Mouse (Mus musculus) intestine, embryonic 14.5 days (tissue): ENCODE data around the gene Dppa5a. TPM values are rescaled to one million over a fixed set of nuclear protein-coding genes. Genes with fewer than 3 reads are reported as not detected.
"Not testable (repeated sequence)": the region's sequence is repeated elsewhere in the genome, so short reads cannot be mapped to it uniquely, and the experiment has no call there.

ENCODE experiments used
- ATAC-seq: fragments of 200-750 bp; cut with Nextera tagmentation; replicated peaks from 2 replicates; pipeline ENCODE4 v1.8.0; 2017; ENCODE audit warnings: low read depth, moderate number of reproducible peaks, moderate TSS enrichment, moderate library complexity; ENCODE audit not compliant: low FRiP score, low TSS enrichment
- DNase-seq: peaks from one replicate; pipeline ENCODE4 v3.0.0-alpha.2; 2018; ENCODE audit warnings: low spot score
- H3K27ac ChIP-seq: fragments of 300-500 bp; sonication (generic); 2 replicates; pipeline ENCODE4 v1.5.1; 2014; ENCODE audit warnings: low read depth, mild to moderate bottlenecking, control low read depth
- H3K27me3 ChIP-seq: fragments of 300-500 bp; sonication (generic); replicated peaks from 2 replicates; pipeline ENCODE4 v1.6.1; 2014; ENCODE audit warnings: low read length, control low read depth; ENCODE audit not compliant: control insufficient read depth, insufficient read depth
- H3K36me3 ChIP-seq: fragments of 300-500 bp; sonication (generic); 2 replicates; pipeline ENCODE4 v1.6.1; 2014; ENCODE audit warnings: low read length, control low read depth; ENCODE audit not compliant: control insufficient read depth, insufficient read depth
- H3K4me1 ChIP-seq: fragments of 300-500 bp; sonication (generic); replicated peaks from 2 replicates; pipeline ENCODE4 v1.6.1; 2014; ENCODE audit warnings: low read length, control low read depth, mixed read lengths; ENCODE audit not compliant: control insufficient read depth, insufficient read depth
- H3K4me2 ChIP-seq: fragments of 300-500 bp; sonication (generic); 2 replicates; pipeline ENCODE4 v1.6.1; 2014; ENCODE audit warnings: low read length
- H3K4me3 ChIP-seq: fragments of 300-500 bp; sonication (generic); 2 replicates; pipeline ENCODE4 v1.5.1; 2014; ENCODE audit warnings: low read depth, low read length, control low read depth, mixed read lengths
- H3K9ac ChIP-seq: fragments of 300-500 bp; sonication (generic); 2 replicates; pipeline ENCODE4 v1.6.1; 2014; ENCODE audit warnings: mild to moderate bottlenecking, low read length
- H3K9me3 ChIP-seq: fragments of 300-500 bp; sonication (generic); 2 replicates; pipeline ENCODE4 v1.6.1; 2016; ENCODE audit warnings: low read length, control low read depth; ENCODE audit not compliant: control insufficient read depth
- WGBS: fragments of 180-500 bp; shearing (Covaris S2); extraction: QIAGEN DNeasy Blood & Tissue Kit; methylation state at CpG from one replicate; pipeline ENCODE4 v1.1.7; 2014; 5-methylcytosine and 5-hydroxymethylcytosine counted together
- polyA plus RNA-seq: library from polyadenylated mRNA; unstranded; fragments of >200 nt; fragmentation: Nextera tagmentation; extraction: Ambion mirVana; gene quantifications from 2 replicates; pipeline ENCODE4 v1.2.1, GENCODE M21; 2014

Dppa5a gene
- polyA plus RNA-seq, 1 experiment from 2014 or later, result not detected

GRCm38 (mm10) chr9:78359750-78360483 is 8.1 kb downstream of the Dppa5a start:
- H3K9me3 ChIP-seq, result no peaks in the 10 kb centered on the region
- ATAC-seq, result no peak
- H3K4me2 ChIP-seq, result no peak overlapping the region
- H3K4me3 ChIP-seq, result no peak overlapping the region
- no peaks in the 10 kb centered on the region for H3K27me3 ChIP-seq
- 79% methylated on average over 6 of the region's 6 CpGs for WGBS
- H3K9ac ChIP-seq, result no peak overlapping the region
- no peak overlapping the region for H3K27ac ChIP-seq
- no peaks in the 10 kb centered on the region for H3K36me3 ChIP-seq
- DNase-seq, result no peak
- no peaks in the 10 kb centered on the region for H3K4me1 ChIP-seq

GRCm38 (mm10) chr9:78358053-78358452 is 9.9 kb downstream of the Dppa5a start:
- Histone ChIP-seq H3K4me2 (no peak overlapping the region), H3K9ac (no peak overlapping the region), H3K27ac (no peak overlapping the region), H3K27me3 (no peaks in the 10 kb centered on the region), H3K4me1 (no peaks in the 10 kb centered on the region), H3K36me3 (no peaks in the 10 kb centered on the region), H3K4me3 (no peak overlapping the region), H3K9me3 (no peaks in the 10 kb centered on the region)
- ATAC-seq (peak; percentile 66; the same call in 1 of the 2 replicates), DNase-seq (peak; percentile 74)
- 9% methylated on average over 9 of the region's 9 CpGs for WGBS

DNA sequence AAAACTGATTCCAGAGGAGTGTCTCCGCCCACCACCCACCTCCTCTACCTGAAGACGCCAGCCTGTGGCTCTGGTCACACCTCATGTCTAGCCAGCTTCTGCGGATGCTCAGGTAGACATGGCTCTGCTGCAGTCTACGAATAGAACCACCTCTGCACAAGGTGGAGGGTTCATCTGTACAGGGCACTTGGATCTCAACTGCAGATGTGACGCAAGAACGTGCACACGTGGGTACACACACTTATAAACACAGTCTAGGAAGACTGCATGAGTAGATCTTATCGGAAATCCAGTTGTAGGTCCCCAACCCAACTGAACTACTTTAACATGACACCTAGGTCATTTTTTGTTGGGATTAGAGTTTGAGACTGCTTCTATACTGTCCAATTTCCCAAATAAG is 12.4 kb downstream of the Dppa5a start, which contains the start of gene Gsta2:
Gene Gsta2, minus strand, starts transcription at position 178 of the 400 bp plus-strand sequence.
- H3K36me3 ChIP-seq, result no peaks in the 10 kb centered on the region
- no peak within 1 kb of the TSS for H3K27ac ChIP-seq
- no peak for DNase-seq
- no peaks in the 10 kb centered on the region for H3K9me3 ChIP-seq
- H3K4me1 ChIP-seq, result no peaks in the 10 kb centered on the region
- no peak for ATAC-seq
- H3K4me3 ChIP-seq, result no peak within 1 kb of the TSS
- no peak within 1 kb of the TSS for H3K9ac ChIP-seq
- 87% methylated on average over 8 of the region's 8 CpGs for WGBS
- no peaks in the 10 kb centered on the region for H3K27me3 ChIP-seq
- H3K4me2 ChIP-seq, result no peak within 1 kb of the TSS

DNA sequence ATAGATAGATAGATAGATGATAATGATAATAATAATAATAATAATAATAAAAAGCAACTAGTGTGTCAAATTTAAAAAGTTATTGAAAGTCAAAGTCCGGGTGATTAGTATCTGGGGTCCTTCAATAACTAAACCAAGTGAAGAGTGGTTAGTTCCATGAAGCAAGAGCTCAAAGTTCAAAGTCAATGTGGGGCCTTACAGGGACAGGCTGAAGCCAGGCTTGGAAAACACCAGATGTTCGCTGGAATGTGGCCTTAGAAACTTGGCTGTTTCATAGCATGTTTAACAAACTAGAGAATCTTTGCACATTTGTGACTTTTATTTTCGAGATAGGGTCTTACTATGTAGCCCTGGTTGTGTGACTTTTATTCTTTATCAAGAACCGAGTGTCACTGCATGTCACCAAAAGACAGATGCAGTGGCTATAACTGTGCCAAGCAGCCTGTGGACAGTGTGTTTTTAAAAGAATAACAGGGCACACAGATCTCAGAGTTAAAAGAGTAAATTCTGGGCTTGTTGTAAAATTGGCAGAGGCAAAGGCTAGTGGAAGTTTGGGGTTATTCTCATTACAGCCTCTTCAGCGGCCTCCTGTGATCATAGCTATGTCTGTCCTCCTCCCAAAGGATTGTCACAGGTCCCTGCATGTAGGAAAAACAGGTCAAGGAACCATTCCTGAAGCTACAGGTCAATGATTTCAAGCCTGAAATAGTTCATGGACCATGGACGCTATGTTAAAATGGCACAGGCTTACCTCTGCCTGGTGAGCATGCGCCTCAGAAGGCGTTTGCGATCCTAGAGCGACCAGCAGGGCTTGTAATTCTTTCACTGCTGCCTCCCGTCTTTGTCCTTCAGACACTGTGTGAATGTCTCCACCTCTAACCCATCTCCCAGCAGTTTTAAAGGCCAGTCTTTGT is 13.1 kb downstream of the Dppa5a start:
- WGBS, result 80% methylated on average over 11 of the region's 11 CpGs
- Histone ChIP-seq H3K4me1 (no peaks in the 10 kb centered on the region), H3K27ac (no peak overlapping the region), H3K9ac (no peak overlapping the region), H3K4me2 (no peak overlapping the region), H3K4me3 (no peak overlapping the region), H3K36me3 (no peaks in the 10 kb centered on the region), H3K9me3 (no peaks in the 10 kb centered on the region), H3K27me3 (no peaks in the 10 kb centered on the region)
- DNase-seq, result no peak
- no peak for ATAC-seq

- H3K9ac ChIP-seq, result no peak overlapping the region
- no peak overlapping the region for H3K27ac ChIP-seq
- H3K4me3 ChIP-seq, result no peak overlapping the region
- no peaks in the 10 kb centered on the region for H3K9me3 ChIP-seq
- no peaks in the 10 kb centered on the region for H3K27me3 ChIP-seq
- 83% methylated on average over 6 of the region's 6 CpGs for WGBS
- ATAC-seq, result no peak
- H3K4me2 ChIP-seq, result no peak overlapping the region
- no peaks in the 10 kb centered on the region for H3K4me1 ChIP-seq
- no peaks in the 10 kb centered on the region for H3K36me3 ChIP-seq
- no peak for DNase-seq
Measured at GRCm38 (mm10) chr9:78351504-78352220, 16.3 kb downstream of the Dppa5a start.

DNA sequence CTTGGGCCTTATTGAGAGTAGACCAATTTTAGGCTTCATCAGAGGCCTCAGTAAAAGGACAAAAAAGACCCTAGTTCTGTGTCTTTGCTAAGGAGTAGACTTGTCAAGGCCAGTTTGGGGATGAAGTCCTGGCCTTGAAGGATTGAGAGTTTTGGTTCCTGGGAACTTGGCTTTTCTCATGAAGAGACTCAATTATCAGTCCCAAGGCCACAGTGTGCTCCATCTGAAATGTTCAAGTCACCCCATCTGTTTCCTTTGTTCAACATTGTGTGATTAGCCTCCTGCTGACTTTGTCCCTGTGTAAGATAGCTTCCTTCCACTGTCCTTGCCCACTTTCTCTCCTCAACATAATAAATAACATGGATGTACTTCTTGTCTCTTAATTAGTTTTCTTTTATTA is 18.0 kb downstream of the Dppa5a start:
- not testable (repeated sequence) for H3K27ac ChIP-seq, ATAC-seq, H3K27me3 ChIP-seq, H3K4me1 ChIP-seq, H3K36me3 ChIP-seq, H3K4me2 ChIP-seq, H3K9me3 ChIP-seq, H3K9ac ChIP-seq, DNase-seq, H3K4me3 ChIP-seq

GRCm38 (mm10) chr9:78349141-78349540 is 18.8 kb downstream of the Dppa5a start:
- not testable (repeated sequence) for H3K4me1 ChIP-seq, H3K4me3 ChIP-seq, H3K27me3 ChIP-seq, ATAC-seq, H3K27ac ChIP-seq, DNase-seq, H3K9me3 ChIP-seq, H3K4me2 ChIP-seq, H3K36me3 ChIP-seq, H3K9ac ChIP-seq
- 86% methylated on average over 3 of the region's 3 CpGs for WGBS

DNA sequence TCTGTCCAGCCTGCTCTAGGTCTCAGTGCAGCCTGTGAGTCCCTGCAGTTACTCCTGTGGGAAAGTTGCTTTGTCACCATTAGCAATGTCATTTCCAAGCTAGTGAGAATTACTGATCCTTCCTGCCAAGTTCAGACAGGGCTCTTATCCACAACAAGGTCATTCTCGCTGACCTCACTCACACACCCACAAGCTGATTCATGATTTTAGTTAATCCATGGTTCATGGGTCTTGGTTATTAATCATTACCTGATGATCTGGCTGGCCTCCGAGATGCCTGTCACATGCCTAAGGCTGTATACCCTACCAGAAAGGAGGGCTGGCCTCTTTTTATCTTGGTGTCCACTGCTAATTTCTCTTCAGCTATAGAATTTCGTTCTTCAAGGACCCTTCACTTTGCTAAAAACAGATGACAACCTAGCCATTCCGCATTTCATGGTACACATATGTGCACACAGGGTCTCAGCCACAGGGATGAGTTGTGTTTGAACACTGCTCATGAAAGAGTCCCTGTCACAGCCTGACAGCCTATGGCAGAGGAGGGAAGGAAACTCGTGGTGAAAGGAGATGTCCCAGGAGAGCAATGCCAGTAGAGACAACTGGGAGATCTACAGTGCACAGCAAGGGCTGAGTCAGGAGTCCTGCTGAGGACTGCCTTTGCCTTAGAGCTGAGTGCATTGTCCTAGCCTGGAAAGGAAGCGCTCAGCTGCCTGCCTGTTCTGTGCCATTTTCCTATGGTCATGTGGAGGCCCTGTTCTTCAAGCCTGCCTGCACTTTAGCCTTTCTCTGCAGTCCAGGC is 19.6 kb downstream of the Dppa5a start:
- H3K4me3 ChIP-seq, H3K9me3 ChIP-seq, DNase-seq, ATAC-seq, H3K9ac ChIP-seq, H3K27ac ChIP-seq, H3K4me1 ChIP-seq, H3K36me3 ChIP-seq, H3K27me3 ChIP-seq, H3K4me2 ChIP-seq: not testable (repeated sequence)
- WGBS, result 58% methylated on average over 6 of the region's 6 CpGs
